Mouse (Mus musculus) liver, embryonic 14.5 days (tissue): Measurements from ENCODE around the gene Rmnd5a.
"Not testable (repeated sequence)": the region's sequence is repeated elsewhere in the genome, so short reads cannot be mapped to it uniquely, and the experiment has no call there.

Source experiments
- CTCF ChIP-seq: IDR thresholded peaks from 2 replicates; pipeline ENCODE4 v1.5.1; 2016; ENCODE audit warnings: antibody characterized with exemption, low read depth, control low read depth
- EP300 ChIP-seq: IDR thresholded peaks from 2 replicates; pipeline ENCODE4 v1.6.1; 2016; ENCODE audit warnings: antibody characterized with exemption, low read depth

DNA sequence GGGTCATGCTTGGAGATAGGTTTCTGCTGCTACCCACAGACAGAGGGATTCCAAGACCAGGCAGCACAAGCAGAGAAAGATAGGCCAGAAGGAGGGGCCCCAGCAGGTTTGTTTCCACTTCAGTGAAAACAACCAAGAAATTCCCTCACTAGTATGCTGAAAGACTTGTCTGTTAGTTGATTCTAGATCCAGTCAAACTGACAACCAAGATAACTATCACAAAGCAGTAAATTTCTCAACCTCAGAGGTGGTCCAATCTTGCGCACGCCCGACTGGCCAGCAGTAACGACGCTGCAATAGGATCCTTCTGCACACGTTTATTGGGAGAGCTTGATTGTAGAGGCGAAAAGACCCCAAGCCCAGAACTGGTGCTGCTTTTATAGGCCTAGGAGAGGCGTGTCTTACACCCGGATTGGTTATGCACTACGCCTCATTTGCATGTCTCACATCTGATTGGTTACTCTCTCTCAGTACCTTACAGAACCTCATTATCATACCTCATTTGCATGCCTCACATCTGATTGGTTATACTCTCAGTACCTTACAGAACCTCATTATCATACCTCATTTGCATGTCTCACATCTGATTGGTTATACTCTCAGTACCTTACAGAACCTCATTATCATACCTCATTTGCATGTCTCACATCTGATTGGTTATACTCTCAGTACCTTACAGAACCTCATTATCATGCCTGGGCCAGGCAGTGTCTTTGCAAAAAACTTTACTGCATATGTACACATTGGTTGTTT, 38.6 kb upstream of the Rmnd5a start:
- not testable (repeated sequence) for TF ChIP-seq CTCF, EP300
